Mouse (Mus musculus): ENCODE measurements at regions not wholly inside any gene's neighbourhood (a gene's known extent, or its start where the extent isn't known, plus 50 kb on each side); places are given as distances from the start of the nearest gene placed in this dataset.
"Not testable (repeated sequence)": the region's sequence is repeated elsewhere in the genome, so short reads cannot be mapped to it uniquely, and the experiment has no call there.

GRCm38 (mm10) chr3:60813485-60813884 lies 189.1 kb upstream of the P2ry1 start:
- no peaks in the 10 kb centered on the region for H3K9me3 ChIP-seq (replicated peaks)
- no peaks in the 10 kb centered on the region for H3K27me3 ChIP-seq
- no peak overlapping the region for H3K9ac ChIP-seq
- no peaks in the 10 kb centered on the region for H3K36me3 ChIP-seq
- no peak overlapping the region for H3K27ac ChIP-seq
- 36% methylated on average over 3 of the region's 3 CpGs for WGBS
- no peak for ATAC-seq (ENCODE audit: low FRiP score)
- H3K4me1 ChIP-seq: no peaks in the 10 kb centered on the region
- no peak overlapping the region for H3K4me3 ChIP-seq
- H3K4me2 ChIP-seq (replicated peaks): no peak overlapping the region

DNA sequence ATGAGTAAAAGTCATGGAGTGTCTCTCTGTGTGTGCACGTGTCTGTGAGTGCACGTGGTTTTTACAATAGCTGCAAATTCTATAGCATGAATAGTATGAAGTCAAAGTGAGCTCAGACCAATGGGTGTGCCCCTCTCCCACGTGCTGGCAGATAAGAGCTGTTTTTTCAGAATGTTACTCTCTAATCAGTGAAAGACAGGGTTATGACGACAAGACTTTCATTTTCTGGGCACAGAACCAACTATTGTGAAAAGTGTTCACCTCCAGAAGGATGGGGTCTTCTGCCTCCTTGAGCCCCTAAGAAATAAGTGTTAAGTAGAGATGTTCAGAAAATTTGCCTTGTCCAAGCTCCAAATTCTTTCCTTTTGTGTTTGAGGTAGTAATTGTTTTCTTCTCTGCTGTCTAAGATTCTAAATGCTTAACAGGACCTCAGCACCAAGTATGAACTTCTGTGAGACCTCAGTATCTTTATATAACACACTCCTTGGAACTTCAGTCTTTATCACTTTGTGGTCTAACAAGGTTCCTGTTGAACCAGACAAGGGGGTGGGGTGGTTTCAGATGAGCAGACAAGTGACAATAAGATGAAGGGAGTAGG lies 182.8 kb upstream of the P2ry1 start:
- H3K27ac ChIP-seq: no peak overlapping the region
- H3K27me3 ChIP-seq: no peaks in the 10 kb centered on the region
- 78% methylated on average over 4 of the region's 4 CpGs for WGBS
- ATAC-seq (ENCODE audit: low FRiP score): no peak
- no peak overlapping the region for H3K4me3 ChIP-seq
- no peaks in the 10 kb centered on the region for H3K36me3 ChIP-seq
- no peak overlapping the region for H3K4me2 ChIP-seq (replicated peaks)
- H3K9me3 ChIP-seq (replicated peaks): no peaks in the 10 kb centered on the region
- H3K4me1 ChIP-seq: no peaks in the 10 kb centered on the region
- no peak overlapping the region for H3K9ac ChIP-seq

DNA sequence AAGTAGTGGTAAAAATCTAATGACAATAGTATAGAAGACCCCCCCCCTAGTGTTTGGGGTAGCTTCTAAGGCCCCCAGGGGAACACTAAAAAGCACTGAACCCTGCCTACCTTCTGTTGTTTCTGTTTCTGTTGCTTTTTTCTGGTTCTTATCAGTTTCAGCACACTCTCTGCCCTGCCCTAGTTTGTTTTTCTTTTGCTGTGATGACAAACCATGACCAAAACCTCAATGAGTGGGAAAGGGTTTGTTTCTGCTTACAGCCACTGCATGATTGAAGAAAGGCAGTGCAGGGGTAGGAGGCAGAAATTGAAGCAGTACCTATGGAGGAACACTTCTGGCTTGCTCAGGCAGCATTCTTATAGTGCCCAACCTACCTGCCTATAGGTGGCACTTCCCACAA lies 181.1 kb upstream of the P2ry1 start:
- Histone ChIP-seq H3K27ac (no peak overlapping the region), H3K4me2 (replicated peaks) (no peak overlapping the region), H3K36me3 (no peaks in the 10 kb centered on the region), H3K9ac (no peak overlapping the region), H3K9me3 (replicated peaks) (no peaks in the 10 kb centered on the region), H3K27me3 (no peaks in the 10 kb centered on the region), H3K4me1 (no peaks in the 10 kb centered on the region), H3K4me3 (no peak overlapping the region)
- no peak for ATAC-seq (ENCODE audit: low FRiP score)

GRCm38 (mm10) chr3:60826759-60827158 lies 175.8 kb upstream of the P2ry1 start:
- no peak overlapping the region for H3K27ac ChIP-seq
- no peaks in the 10 kb centered on the region for H3K4me1 ChIP-seq
- no peak for ATAC-seq (ENCODE audit: low FRiP score)
- no peaks in the 10 kb centered on the region for H3K36me3 ChIP-seq
- 80% methylated on average over 4 of the region's 4 CpGs for WGBS
- no peak overlapping the region for H3K4me2 ChIP-seq (replicated peaks)
- no peaks in the 10 kb centered on the region for H3K9me3 ChIP-seq (replicated peaks)
- no peaks in the 10 kb centered on the region for H3K27me3 ChIP-seq
- no peak overlapping the region for H3K4me3 ChIP-seq
- no peak overlapping the region for H3K9ac ChIP-seq

GRCm38 (mm10) chr3:60832385-60832784 lies 170.2 kb upstream of the P2ry1 start:
- H3K4me1 ChIP-seq: no peaks in the 10 kb centered on the region
- H3K36me3 ChIP-seq: no peaks in the 10 kb centered on the region
- H3K9ac ChIP-seq: no peak overlapping the region
- no peak overlapping the region for H3K27ac ChIP-seq
- H3K4me2 ChIP-seq (replicated peaks): no peak overlapping the region
- no peak for ATAC-seq (ENCODE audit: low FRiP score)
- no peak overlapping the region for H3K4me3 ChIP-seq
- 90% methylated on average over 4 of the region's 4 CpGs for WGBS
- no peaks in the 10 kb centered on the region for H3K9me3 ChIP-seq (replicated peaks)
- H3K27me3 ChIP-seq: no peaks in the 10 kb centered on the region

GRCm38 (mm10) chr3:60841895-60842294 lies 160.7 kb upstream of the P2ry1 start:
- no peaks in the 10 kb centered on the region for H3K4me1 ChIP-seq
- 98% methylated on average over 1 of the region's 1 CpGs for WGBS
- no peak overlapping the region for H3K9ac ChIP-seq
- no peak overlapping the region for H3K4me2 ChIP-seq (replicated peaks)
- H3K27me3 ChIP-seq: no peaks in the 10 kb centered on the region
- no peak overlapping the region for H3K4me3 ChIP-seq
- no peaks in the 10 kb centered on the region for H3K36me3 ChIP-seq
- no peak overlapping the region for H3K27ac ChIP-seq
- ATAC-seq (ENCODE audit: low FRiP score): no peak
- H3K9me3 ChIP-seq (replicated peaks): no peaks in the 10 kb centered on the region

DNA sequence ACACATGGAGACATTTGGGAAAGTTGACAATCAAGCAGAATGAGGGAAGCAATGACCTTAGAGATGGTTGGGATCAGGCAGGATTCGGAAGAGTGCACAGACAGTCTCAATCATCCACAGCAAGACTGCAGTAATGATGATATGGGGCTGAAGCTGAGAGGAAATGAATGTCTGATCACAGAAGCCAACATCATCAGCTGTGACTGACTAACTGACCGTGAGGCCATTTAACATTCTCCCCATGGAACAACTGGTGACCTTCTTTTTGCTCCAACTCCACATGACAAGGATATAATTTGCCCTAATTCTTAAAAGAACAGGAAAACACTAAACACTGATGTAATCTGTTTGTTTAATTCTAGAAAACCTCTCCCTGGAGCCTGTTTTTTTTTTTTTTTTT lies 157.3 kb upstream of the P2ry1 start:
- H3K4me1 ChIP-seq: no peaks in the 10 kb centered on the region
- no peak overlapping the region for H3K9ac ChIP-seq
- no peak overlapping the region for H3K4me3 ChIP-seq
- WGBS: 78% methylated on average over 2 of the region's 2 CpGs
- H3K27ac ChIP-seq: no peak overlapping the region
- H3K36me3 ChIP-seq: no peaks in the 10 kb centered on the region
- no peaks in the 10 kb centered on the region for H3K9me3 ChIP-seq (replicated peaks)
- H3K4me2 ChIP-seq (replicated peaks): no peak overlapping the region
- H3K27me3 ChIP-seq: no peaks in the 10 kb centered on the region
- no peak for ATAC-seq (ENCODE audit: low FRiP score)

DNA sequence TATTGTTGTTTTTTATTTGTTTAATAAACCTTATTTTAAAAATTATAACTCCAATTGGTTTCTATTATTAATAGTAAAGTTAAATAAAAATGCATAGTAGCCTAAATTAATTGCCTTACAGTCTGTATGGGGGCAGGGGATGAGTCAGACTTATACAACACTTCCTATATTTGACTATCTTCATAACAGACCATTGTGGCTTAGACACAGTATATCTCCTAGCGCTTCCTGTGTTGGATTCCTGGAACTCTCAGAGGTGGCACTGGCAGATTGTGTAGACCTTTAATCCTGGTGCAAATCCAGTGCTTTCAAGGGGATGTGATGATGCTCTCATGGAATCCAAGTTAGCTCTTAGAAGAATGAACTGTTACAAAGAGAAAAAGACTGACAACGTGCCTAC lies 154.2 kb upstream of the P2ry1 start:
- Histone ChIP-seq H3K4me3 (no peak overlapping the region), H3K4me1 (no peaks in the 10 kb centered on the region), H3K4me2 (replicated peaks) (no peak overlapping the region), H3K9me3 (replicated peaks) (no peaks in the 10 kb centered on the region), H3K27ac (no peak overlapping the region), H3K27me3 (no peaks in the 10 kb centered on the region), H3K36me3 (no peaks in the 10 kb centered on the region), H3K9ac (no peak overlapping the region)
- 89% methylated on average over 2 of the region's 2 CpGs for WGBS
- ATAC-seq (ENCODE audit: low FRiP score): no peak

DNA sequence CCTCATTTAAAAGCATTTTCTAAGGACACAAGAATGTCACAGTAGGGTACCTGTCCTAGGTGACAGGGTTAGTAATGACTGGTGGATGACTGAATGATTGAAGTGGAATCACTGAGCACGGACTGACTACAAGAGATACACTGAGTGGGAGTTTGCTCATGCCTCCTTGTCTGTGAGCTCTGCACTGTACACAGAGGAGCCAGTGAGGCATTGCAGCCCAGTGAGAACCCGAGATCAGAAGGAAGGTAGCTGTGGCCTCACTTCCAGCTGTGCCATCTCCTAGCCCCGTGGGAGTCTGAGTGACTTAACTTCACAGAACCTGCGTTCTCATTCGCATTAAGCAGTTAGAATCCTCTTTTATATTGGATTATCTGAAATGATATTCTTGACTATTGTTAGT lies 148.8 kb upstream of the P2ry1 start:
- Histone ChIP-seq H3K9me3 (replicated peaks) (no peaks in the 10 kb centered on the region), H3K4me1 (no peaks in the 10 kb centered on the region), H3K36me3 (no peaks in the 10 kb centered on the region), H3K27ac (no peak overlapping the region), H3K4me3 (no peak overlapping the region), H3K9ac (no peak overlapping the region), H3K27me3 (no peaks in the 10 kb centered on the region), H3K4me2 (replicated peaks) (no peak overlapping the region)
- ATAC-seq (ENCODE audit: low FRiP score): no peak
- WGBS: 55% methylated on average over 5 of the region's 5 CpGs

DNA sequence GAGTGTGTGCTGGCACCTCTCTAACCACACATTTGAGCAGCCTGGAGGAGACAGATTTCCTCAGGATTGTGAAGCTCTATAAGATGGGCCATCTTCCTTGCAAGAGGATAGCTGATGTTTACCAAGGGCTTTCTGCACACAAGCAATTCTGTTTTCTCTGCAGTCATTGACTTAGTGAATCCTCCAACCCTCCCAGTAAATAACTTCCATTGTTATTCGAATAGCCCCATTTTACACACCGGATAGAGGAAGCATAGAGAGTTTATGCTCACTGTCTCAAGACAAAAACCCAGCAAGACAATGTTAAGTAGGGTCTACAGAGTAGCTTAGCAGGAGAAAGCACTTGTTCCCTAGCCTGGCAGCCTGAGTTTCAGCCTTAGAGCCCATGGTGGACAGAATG lies 146.9 kb upstream of the P2ry1 start:
- Histone ChIP-seq H3K4me3 (no peak overlapping the region), H3K36me3 (no peaks in the 10 kb centered on the region), H3K9me3 (replicated peaks) (no peaks in the 10 kb centered on the region), H3K4me1 (no peaks in the 10 kb centered on the region), H3K4me2 (replicated peaks) (no peak overlapping the region), H3K27me3 (no peaks in the 10 kb centered on the region), H3K9ac (no peak overlapping the region), H3K27ac (no peak overlapping the region)
- ATAC-seq (ENCODE audit: low FRiP score): no peak
- WGBS: 54% methylated on average over 2 of the region's 2 CpGs

DNA sequence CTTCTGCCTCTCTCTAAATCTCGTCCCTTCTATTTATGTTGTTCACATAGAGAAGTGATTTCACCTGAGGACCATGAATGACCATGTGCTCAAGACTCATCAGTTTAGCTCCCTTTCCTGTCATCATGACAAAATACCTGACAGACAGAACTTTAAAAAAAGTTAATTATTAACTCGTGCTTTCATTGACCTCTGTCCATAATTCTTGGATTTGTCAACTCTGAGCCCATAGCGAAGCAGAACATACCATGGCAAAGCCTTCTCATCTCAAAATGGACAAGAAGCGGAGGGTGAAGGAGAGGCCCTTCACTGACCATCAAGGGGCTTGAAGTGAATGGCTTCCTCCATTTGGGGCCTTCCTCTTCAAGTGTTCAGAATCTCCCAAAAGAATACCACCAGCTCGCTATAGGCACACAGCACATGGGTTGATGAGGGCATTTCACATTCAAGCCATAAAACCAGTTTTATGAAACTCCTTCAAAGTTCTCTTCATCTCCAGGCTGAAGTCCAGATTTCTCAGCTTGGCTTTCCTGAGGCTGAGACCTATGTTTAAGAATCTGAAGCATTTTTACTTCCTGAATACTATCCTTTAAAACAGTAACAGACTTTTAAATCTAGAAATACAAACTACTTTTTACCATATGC lies 144.0 kb upstream of the P2ry1 start:
- no peaks in the 10 kb centered on the region for H3K27me3 ChIP-seq
- 86% methylated on average over 5 of the region's 5 CpGs for whole genome bisulfite sequencing
- no peak for ATAC-seq (ENCODE audit: low FRiP score)

DNA sequence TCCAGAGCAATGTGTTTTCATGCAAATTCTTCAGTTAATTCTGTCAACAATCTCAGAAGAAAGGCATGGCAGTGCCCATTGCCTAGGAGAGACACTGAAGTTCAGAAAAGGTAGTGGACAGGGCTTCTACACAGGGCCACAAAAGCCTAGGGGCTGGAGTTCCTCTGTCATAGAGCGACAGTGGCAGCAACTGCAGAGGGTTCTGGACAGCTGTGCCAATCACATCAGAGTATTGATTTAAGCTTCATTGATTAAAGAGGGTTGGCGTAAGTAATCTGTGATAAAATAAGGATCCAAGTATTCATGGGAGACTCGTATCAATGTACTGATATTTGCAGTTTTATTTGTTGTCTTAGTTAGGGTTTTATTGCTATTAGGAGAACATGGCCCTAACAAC lies 143.5 kb upstream of the P2ry1 start:
- Histone ChIP-seq H3K27me3 (no peaks in the 10 kb centered on the region), H3K4me1 (no peaks in the 10 kb centered on the region), H3K36me3 (no peaks in the 10 kb centered on the region), H3K27ac (no peak overlapping the region), H3K9me3 (replicated peaks) (no peaks in the 10 kb centered on the region), H3K9ac (no peak overlapping the region), H3K4me2 (replicated peaks) (no peak overlapping the region), H3K4me3 (no peak overlapping the region)
- no peak for ATAC-seq (ENCODE audit: low FRiP score)
- WGBS: 92% methylated on average over 3 of the region's 3 CpGs

More for the DNA sequence above, 144.0 kb upstream of the P2ry1 start:
- Histone ChIP-seq H3K9me3 (replicated peaks) (no peaks in the 10 kb centered on the region), H3K4me3 (no peak overlapping the region), H3K36me3 (no peaks in the 10 kb centered on the region), H3K9ac (no peak overlapping the region), H3K27ac (no peak overlapping the region), H3K4me1 (no peaks in the 10 kb centered on the region), H3K4me2 (replicated peaks) (no peak overlapping the region)

DNA sequence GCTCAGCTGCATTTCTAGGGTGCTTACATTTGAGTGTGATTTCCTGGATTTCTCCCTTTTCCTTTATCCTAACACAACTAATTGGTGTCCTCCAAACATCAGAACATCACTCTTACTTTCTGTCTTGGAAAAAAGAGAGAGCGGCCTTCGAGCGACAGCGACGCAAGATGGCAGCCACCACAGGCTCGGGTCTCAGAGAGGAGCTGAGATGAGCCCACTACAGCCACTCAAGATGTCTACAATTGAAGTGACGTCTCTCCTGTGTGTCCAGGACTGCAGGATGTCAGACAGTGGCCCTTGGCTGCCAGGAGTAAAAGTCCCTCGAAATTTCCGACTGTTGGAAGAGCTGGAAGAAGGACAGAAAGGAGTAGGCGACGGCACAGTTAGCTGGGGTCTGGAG lies 125.7 kb upstream of the P2ry1 start:
- H3K4me3 ChIP-seq; H3K36me3 ChIP-seq; H3K27ac ChIP-seq; H3K4me1 ChIP-seq; H3K9me3 ChIP-seq (replicated peaks); H3K4me2 ChIP-seq (replicated peaks); H3K9ac ChIP-seq; H3K27me3 ChIP-seq; ATAC-seq (ENCODE audit: low FRiP score): not testable (repeated sequence)
- WGBS: 94% methylated on average over 11 of the region's 11 CpGs

Data from hindbrain, embryonic 12.5 days (tissue).